Mouse (Mus musculus) embryonic fibroblast, embryonic 13.5 days (primary cell): Measurements from ENCODE around the gene Dis3. TPM values are rescaled to one million over a fixed set of nuclear protein-coding genes. Genes with fewer than 3 reads are reported as not detected.
A peak's percentile ranks its signal among the peaks of the same experiment; 100 is the strongest.

Experiments used
- H3K27ac ChIP-seq: 2 replicates; pipeline ENCODE4 v1.5.1; 2012; ENCODE audit warnings: low read length, control low read depth, inconsistent platforms; ENCODE audit not compliant: insufficient read depth
- H3K4me1 ChIP-seq: 2 replicates; pipeline ENCODE4 v1.6.1; 2011; ENCODE audit warnings: low read length; ENCODE audit not compliant: control insufficient read depth, insufficient read depth
- H3K4me3 ChIP-seq: 2 replicates; pipeline ENCODE4 v1.5.1; 2011; ENCODE audit warnings: mild to moderate bottlenecking, control low read depth, low read length; ENCODE audit not compliant: insufficient read depth
- CTCF ChIP-seq: IDR thresholded peaks from 2 replicates; pipeline ENCODE4 v1.5.1; 2011; ENCODE audit warnings: mild to moderate bottlenecking, control low read depth, low read length, moderate library complexity, borderline replicate concordance; ENCODE audit not compliant: insufficient read depth
- POLR2A ChIP-seq: IDR thresholded peaks from 2 replicates; pipeline ENCODE4 v1.6.1; 2011; ENCODE audit warnings: low read depth, mild to moderate bottlenecking, control low read depth, low read length, moderate library complexity
- polyA plus RNA-seq: library from polyadenylated mRNA; stranded (reverse); fragments of >200 nt; gene quantifications from 2 replicates; pipeline ENCODE4 v1.2.4, GENCODE M21; 2011; ENCODE audit warnings: low read depth; ENCODE audit not compliant: missing spikeins, insufficient read length

Gene Dis3
- polyA plus RNA-seq, 1 experiment = 71.2 TPM

DNA sequence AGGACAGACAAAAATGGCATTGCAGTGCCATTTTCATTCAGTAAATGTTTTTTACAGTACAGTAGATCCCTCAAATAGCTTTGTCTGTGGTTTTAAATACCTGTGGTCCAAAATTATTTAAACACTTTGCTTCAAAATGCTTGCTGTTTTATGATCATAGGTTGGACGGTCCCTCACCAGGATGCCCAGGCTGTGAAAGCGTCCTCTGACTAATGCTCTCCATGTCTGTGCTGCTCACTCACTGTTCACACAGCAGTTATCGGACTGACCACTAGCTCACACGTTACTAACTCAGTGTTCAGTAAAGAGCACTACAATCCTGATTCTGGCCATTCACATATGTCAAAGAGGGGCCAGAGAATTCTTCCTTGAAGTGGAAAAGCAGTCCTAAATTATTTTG lies 28.4 kb downstream of the Dis3 start:
- Histone ChIP-seq H3K27ac (peak overlapping the region; percentile 78; the same call in 1 of the 2 replicates), H3K4me3 (no peak overlapping the region), H3K4me1 (no peaks in the 10 kb centered on the region; the same call in 1 of the 2 replicates)
- TF ChIP-seq POLR2A (no peak), CTCF (no peak)

DNA sequence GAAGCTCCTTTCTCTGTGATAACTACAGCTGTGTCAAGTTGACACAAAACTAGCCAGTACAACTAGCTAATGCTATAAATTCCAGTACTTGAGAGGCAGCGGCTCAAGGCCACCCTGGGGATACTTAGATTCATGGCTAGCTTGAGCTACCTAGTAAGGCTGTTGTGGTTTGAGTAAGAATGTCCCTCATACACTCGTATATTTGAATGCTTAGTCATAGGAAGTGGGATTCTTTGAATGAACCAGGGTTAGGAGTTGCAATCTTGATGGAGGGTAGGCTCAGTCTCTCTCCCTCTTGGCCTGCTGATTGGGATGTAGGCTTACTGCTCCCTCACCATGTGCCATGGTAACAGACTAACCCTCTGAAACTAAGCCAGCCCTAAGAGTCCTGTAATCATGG lies 36.5 kb downstream of the Dis3 start:
- no peak for TF ChIP-seq POLR2A
- TF ChIP-seq CTCF = no peak
- Histone ChIP-seq H3K27ac (no peak overlapping the region), H3K4me3 (no peak overlapping the region)

DNA sequence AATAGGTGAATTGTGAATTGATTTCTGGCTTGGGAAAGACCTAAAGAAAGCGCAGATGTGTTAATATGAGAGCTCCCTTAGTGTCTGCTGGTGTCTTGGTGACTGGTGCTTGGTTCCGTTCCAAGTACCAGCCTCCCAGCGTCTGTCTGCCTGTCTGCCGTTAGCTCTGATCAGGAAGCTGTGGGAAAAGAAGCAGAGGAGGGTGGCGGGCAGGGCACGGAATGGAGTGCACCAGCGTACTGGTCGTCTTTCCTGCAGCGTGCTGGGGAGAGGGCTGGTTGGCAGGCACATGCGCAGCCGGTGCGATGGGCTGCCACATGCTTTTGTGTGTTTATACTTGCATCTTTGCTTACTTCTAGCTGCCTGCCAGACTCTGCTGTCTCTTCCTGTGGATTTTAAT lies 39.0 kb downstream of the Dis3 start:
- H3K27ac ChIP-seq = no peak overlapping the region
- H3K4me1 ChIP-seq = no peaks in the 10 kb centered on the region
- no peak overlapping the region for H3K4me3 ChIP-seq
- TF ChIP-seq CTCF (no peak), POLR2A (no peak)

More for the DNA sequence above, 36.5 kb downstream of the Dis3 start:
- no peaks in the 10 kb centered on the region for H3K4me1 ChIP-seq

DNA sequence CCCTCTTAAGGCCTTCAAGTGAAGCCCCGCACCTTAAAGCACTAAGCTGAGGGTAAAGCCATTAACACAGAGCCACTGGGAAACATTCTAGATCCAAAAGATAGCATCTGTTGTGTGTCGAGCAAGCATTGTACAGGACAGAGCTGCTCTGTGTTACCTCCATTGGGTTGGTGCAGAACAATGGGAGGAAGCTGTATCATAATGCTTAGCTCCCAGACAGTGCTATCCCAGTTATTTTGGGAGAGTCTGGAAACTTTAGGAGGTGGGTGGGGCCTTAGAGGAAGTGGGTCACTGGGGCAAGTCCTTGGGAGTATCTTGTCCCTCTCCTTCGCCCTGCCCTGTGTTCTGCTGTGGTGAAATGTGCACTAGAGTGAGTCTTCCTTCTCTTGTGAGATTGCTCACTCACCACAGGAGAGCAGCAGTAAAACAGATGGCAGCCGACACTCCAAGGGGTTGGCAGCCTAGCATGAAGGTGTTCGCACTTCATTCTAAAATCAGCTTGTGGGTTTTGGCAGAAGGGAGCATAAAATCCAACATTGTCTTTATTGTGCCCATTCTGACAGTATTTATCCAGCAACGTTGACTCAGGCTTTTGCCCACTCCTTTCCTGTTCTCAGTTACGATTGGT lies 40.5 kb downstream of the Dis3 start:
- TF ChIP-seq CTCF (no peak), POLR2A (no peak)
- no peak overlapping the region for H3K27ac ChIP-seq

GRCm38 (mm10) chr14:99046782-99047181 lies 52.8 kb downstream of the Dis3 start:
- TF ChIP-seq CTCF = no peak
- Histone ChIP-seq H3K4me3 (peak overlapping the region; percentile 90), H3K27ac (peak overlapping the region; percentile 6; the same call in 1 of the 2 replicates), H3K4me1 (no peaks in the 10 kb centered on the region)

More for the DNA sequence above, 40.5 kb downstream of the Dis3 start:
- no peak overlapping the region for H3K4me3 ChIP-seq
- H3K4me1 ChIP-seq = no peaks in the 10 kb centered on the region

- Histone ChIP-seq H3K27ac (peak within 1 kb of the TSS; percentile 76), H3K4me1 (no peaks in the 10 kb centered on the region), H3K4me3 (peak within 1 kb of the TSS; percentile 90)
- TF ChIP-seq CTCF (no peak), POLR2A (peak; percentile 85)
These were observed 53.4 kb downstream of the Dis3 start, which contains the start of the genes Mzt1 and Bora for GRCm38 (mm10) chr14:99046031-99046781. Gene Mzt1 (minus strand): TSS chr14:99046134. Gene Bora (plus strand): TSS chr14:99046222.

DNA sequence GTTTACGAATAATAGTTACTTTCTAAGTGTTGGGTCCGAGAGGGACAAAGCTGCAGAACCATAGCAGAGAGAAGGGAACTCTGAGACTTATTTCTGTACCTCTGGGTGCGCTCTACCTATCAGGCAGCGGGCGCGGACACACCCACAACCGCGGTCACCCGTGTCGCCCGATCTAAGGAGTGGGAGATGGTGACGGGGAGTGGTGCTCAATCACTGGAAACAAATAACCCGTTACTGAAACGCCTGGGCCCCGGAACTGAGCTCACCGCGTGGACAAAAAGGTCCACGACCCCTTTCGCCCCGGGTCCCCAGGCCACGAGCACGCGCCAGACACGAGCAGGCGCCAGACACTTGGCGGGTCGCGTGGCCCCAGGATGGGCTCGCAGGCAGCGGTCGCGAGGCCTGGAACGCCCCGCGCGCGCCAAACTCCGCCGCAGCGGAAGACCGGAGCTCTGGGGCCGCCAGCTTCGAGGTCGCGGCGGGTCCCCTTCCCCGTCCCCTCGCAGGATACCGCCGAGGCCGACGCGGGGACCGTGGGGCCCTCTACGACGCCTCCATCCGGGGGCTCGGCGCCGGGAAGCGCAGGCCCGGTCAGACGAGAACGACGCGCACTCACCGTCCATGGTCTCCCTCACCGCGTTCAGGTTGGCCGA lies 54.1 kb downstream of the Dis3 start:
- Histone ChIP-seq H3K4me3 (peak overlapping the region; percentile 84), H3K27ac (peak overlapping the region; percentile 76), H3K4me1 (no peaks in the 10 kb centered on the region)
- no peak; the same call in 1 of the 2 replicates for TF ChIP-seq POLR2A
- TF ChIP-seq CTCF = no peak

DNA sequence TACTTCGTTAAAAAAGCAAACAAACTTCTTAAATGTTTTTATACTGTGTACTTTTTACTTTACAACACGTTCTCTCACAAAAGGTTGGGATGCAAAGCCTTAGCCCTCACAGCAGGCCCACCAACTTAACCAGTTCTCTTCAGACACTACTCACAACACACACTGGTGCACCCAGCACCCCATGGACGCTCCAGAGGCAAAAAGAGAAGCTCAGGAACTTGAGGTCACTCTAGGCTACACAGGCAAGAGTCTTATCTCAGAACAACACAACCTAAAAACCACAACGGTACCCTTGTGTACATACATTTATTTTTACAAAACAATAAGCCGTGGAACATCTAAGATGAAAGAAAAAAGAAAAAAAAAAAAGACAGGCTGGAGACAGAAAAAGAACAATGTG lies 54.9 kb downstream of the Dis3 start:
- H3K4me1 ChIP-seq = no peaks in the 10 kb centered on the region
- TF ChIP-seq CTCF (no peak), POLR2A (no peak)
- H3K4me3 ChIP-seq = peak overlapping the region; percentile 84
- no peak overlapping the region for H3K27ac ChIP-seq

- no peak overlapping the region for H3K27ac ChIP-seq
These were observed 55.5 kb downstream of the Dis3 start for GRCm38 (mm10) chr14:99044096-99044495.

GRCm38 (mm10) chr14:99043499-99043898 lies 56.1 kb downstream of the Dis3 start:
- no peak overlapping the region for H3K4me3 ChIP-seq
- TF ChIP-seq CTCF (no peak), POLR2A (no peak)
- H3K27ac ChIP-seq = no peak overlapping the region

More at GRCm38 (mm10) chr14:99044096-99044495, 55.5 kb downstream of the Dis3 start:
- Histone ChIP-seq H3K4me3 (peak overlapping the region; percentile 33), H3K4me1 (no peaks in the 10 kb centered on the region)
- TF ChIP-seq CTCF (no peak), POLR2A (no peak)

More at GRCm38 (mm10) chr14:99043499-99043898, 56.1 kb downstream of the Dis3 start:
- H3K4me1 ChIP-seq = no peaks in the 10 kb centered on the region
